Comparison of ENCODE assay signal across 9 mouse cellular contexts in genomic region chr2:93779081-93779896, GRCm38 (mm10). TPM values are rescaled to one million over a fixed set of nuclear protein-coding genes. Genes with fewer than 3 reads are reported as not detected.
DNase-seq lines count a peak whose midpoint lies in the region; ATAC-seq and TF ChIP-seq lines count a peak whose summit lies in the region.
"Had no signal": no experiment of that assay in that cellular context is flagged by ENCODE, and none has a peak within 500 bp of the region (broad histone marks: within the 10 kb centered on the region; RNA-seq: fewer than 3 reads in every experiment).

No protein-coding gene starts in this region.

- TF ChIP-seq EP300 in stomach, postnatal 0 days (optimal IDR thresholded peaks at IDR 0.05), result no peak

- TF ChIP-seq CTCF in stomach, postnatal 0 days (IDR thresholded peaks at IDR 0.05; ENCODE audit: low read depth), result no peak

- DNase-seq in hindbrain, embryonic 10.5 days (ENCODE audit: low spot score), result no peak
- DNase-seq in hindbrain, embryonic 11.5 days (ENCODE audit: low spot score), result no peak
- DNase-seq in stomach, postnatal 0 days (ENCODE audit: low spot score), result no peak
- DNase-seq in spleen, postnatal 36 days (ENCODE audit: low spot score in 2 of 2), result no peak
- DNase-seq in testis, postnatal 10 days (ENCODE audit: low spot score), result no peak

- H3K4me3 ChIP-seq in hindbrain, embryonic 10.5 days, result no peak overlapping the region
- H3K4me3 ChIP-seq in hindbrain, embryonic 11.5 days (ENCODE audit: low read depth, low read length), result no peak overlapping the region
- no peak overlapping the region for H3K4me3 ChIP-seq in stomach, embryonic 14.5 days (ENCODE audit: low read depth, low read length)
- H3K4me3 ChIP-seq in stomach, postnatal 0 days (ENCODE audit: low read depth, low read length), result no peak overlapping the region
- H3K4me3 ChIP-seq in intestine, embryonic 16.5 days (ENCODE audit: low read length), result no peak overlapping the region
- H3K4me3 ChIP-seq: neural tube, embryonic 13.5 days had no signal

- H3K9ac ChIP-seq in hindbrain, embryonic 11.5 days (ENCODE audit: low read depth, low read length), result no peak overlapping the region
- no peak overlapping the region for H3K9ac ChIP-seq in stomach, embryonic 14.5 days (replicated peaks; ENCODE audit: low read depth, low read length)
- H3K9ac ChIP-seq in stomach, postnatal 0 days (ENCODE audit: low read length), result no peak overlapping the region
- H3K9ac ChIP-seq in intestine, embryonic 16.5 days (ENCODE audit: low read depth, low read length), result no peak overlapping the region
- H3K9ac ChIP-seq: neural tube, embryonic 13.5 days had no signal

- H3K4me2 ChIP-seq in hindbrain, embryonic 11.5 days (replicated peaks; ENCODE audit: low read depth, low read length), result no peak overlapping the region
- H3K4me2 ChIP-seq in stomach, embryonic 14.5 days (replicated peaks; ENCODE audit: low read depth, low read length), result no peak overlapping the region
- H3K4me2 ChIP-seq in stomach, postnatal 0 days (replicated peaks; ENCODE audit: low read depth), result no peak overlapping the region
- peak overlapping the region; percentile 20 for H3K4me2 ChIP-seq in intestine, embryonic 16.5 days (ENCODE audit: low read depth, low read length)
- H3K4me2 ChIP-seq: neural tube, embryonic 13.5 days had no signal

- peaks cover 66% of the 10 kb centered on the region for H3K4me1 ChIP-seq in hindbrain, embryonic 10.5 days (replicated peaks)
- peaks cover 5% of the 10 kb centered on the region; the same call in 1 of the 2 replicates for H3K4me1 ChIP-seq in hindbrain, embryonic 11.5 days (replicated peaks; ENCODE audit: control insufficient read depth, insufficient read depth, low read length)
- H3K4me1 ChIP-seq in stomach, embryonic 14.5 days (ENCODE audit: control insufficient read depth, insufficient read depth, low read length), result peaks cover 13% of the 10 kb centered on the region
- no peaks in the 10 kb centered on the region for H3K4me1 ChIP-seq in stomach, postnatal 0 days (replicated peaks; ENCODE audit: control insufficient read depth, insufficient read depth)
- peaks cover 12% of the 10 kb centered on the region for H3K4me1 ChIP-seq in intestine, embryonic 16.5 days (ENCODE audit: control insufficient read depth, insufficient read depth, low read length)

- WGBS in hindbrain, embryonic 10.5 days, result 67% methylated on average over 16 of the region's 16 CpGs
- WGBS in hindbrain, embryonic 11.5 days, result 59% methylated on average over 16 of the region's 16 CpGs
- WGBS in stomach, embryonic 14.5 days, result 34% methylated on average over 16 of the region's 16 CpGs
- 56% methylated on average over 15 of the region's 16 CpGs for WGBS in stomach, postnatal 0 days
- WGBS in intestine, embryonic 16.5 days, result 42% methylated on average over 16 of the region's 16 CpGs

- ATAC-seq in hindbrain, embryonic 11.5 days (ENCODE audit: low FRiP score), result no peak
- ATAC-seq in stomach, embryonic 14.5 days (ENCODE audit: insufficient number of reproducible peaks, insufficient read depth, low FRiP score, low read depth), result no peak
- ATAC-seq in stomach, postnatal 0 days (ENCODE audit: low FRiP score, low TSS enrichment), result no peak
- ATAC-seq in intestine, embryonic 16.5 days, result peak; percentile 37; the same call in 1 of the 2 replicates

- H3K36me3 ChIP-seq in hindbrain, embryonic 10.5 days, result no peaks in the 10 kb centered on the region
- no peaks in the 10 kb centered on the region for H3K36me3 ChIP-seq in hindbrain, embryonic 11.5 days (ENCODE audit: control insufficient read depth, insufficient read depth, low read length)
- H3K36me3 ChIP-seq in stomach, embryonic 14.5 days (ENCODE audit: control insufficient read depth, insufficient read depth, low read length), result no peaks in the 10 kb centered on the region
- no peaks in the 10 kb centered on the region for H3K36me3 ChIP-seq in stomach, postnatal 0 days (ENCODE audit: control insufficient read depth, insufficient read depth, low read length)
- H3K36me3 ChIP-seq in intestine, embryonic 16.5 days (ENCODE audit: control insufficient read depth, insufficient read depth, low read length), result no peaks in the 10 kb centered on the region; the same call in 1 of the 2 replicates
- H3K36me3 ChIP-seq: neural tube, embryonic 13.5 days had no signal

- no peaks in the 10 kb centered on the region for H3K9me3 ChIP-seq in hindbrain, embryonic 10.5 days
- H3K9me3 ChIP-seq in hindbrain, embryonic 11.5 days (ENCODE audit: control insufficient read depth, low read length), result no peaks in the 10 kb centered on the region
- no peaks in the 10 kb centered on the region for H3K9me3 ChIP-seq in stomach, embryonic 14.5 days (ENCODE audit: control insufficient read depth, low read depth, low read length)
- no peaks in the 10 kb centered on the region for H3K9me3 ChIP-seq in stomach, postnatal 0 days (ENCODE audit: control insufficient read depth, low read length)
- no peaks in the 10 kb centered on the region for H3K9me3 ChIP-seq in intestine, embryonic 16.5 days (ENCODE audit: control insufficient read depth, low read length)
- H3K9me3 ChIP-seq: neural tube, embryonic 13.5 days had no signal

- no peaks in the 10 kb centered on the region for H3K27me3 ChIP-seq in hindbrain, embryonic 10.5 days (ENCODE audit: insufficient read depth, poor library complexity, severe bottlenecking)
- H3K27me3 ChIP-seq in hindbrain, embryonic 11.5 days (ENCODE audit: control insufficient read depth, insufficient read depth, low read length), result no peaks in the 10 kb centered on the region
- no peaks in the 10 kb centered on the region for H3K27me3 ChIP-seq in stomach, embryonic 14.5 days (ENCODE audit: control insufficient read depth, insufficient read depth, low read length)
- H3K27me3 ChIP-seq in stomach, postnatal 0 days (ENCODE audit: control insufficient read depth, insufficient read depth, low read length), result no peaks in the 10 kb centered on the region
- no peaks in the 10 kb centered on the region for H3K27me3 ChIP-seq in intestine, embryonic 16.5 days (replicated peaks; ENCODE audit: control insufficient read depth, insufficient read depth, low read length)
- H3K27me3 ChIP-seq: neural tube, embryonic 13.5 days had no signal

- peak overlapping the region; percentile 74 for H3K27ac ChIP-seq in hindbrain, embryonic 10.5 days
- no peak overlapping the region for H3K27ac ChIP-seq in hindbrain, embryonic 11.5 days (ENCODE audit: low read depth, low read length)
- peak overlapping the region; percentile 28; the same call in 1 of the 2 replicates for H3K27ac ChIP-seq in stomach, embryonic 14.5 days (ENCODE audit: low read length)
- H3K27ac ChIP-seq in stomach, postnatal 0 days (replicated peaks), result no peak overlapping the region
- 0 out of 2 replicates have a peak overlapping the region, but pooled peaks have one; percentile 4 for H3K27ac ChIP-seq in intestine, embryonic 16.5 days (ENCODE audit: low read length)
- H3K27ac ChIP-seq: macrophage; neural tube, embryonic 13.5 days had no signal

RNA-seq across cellular contexts. Expression of gene Ext2, which starts 43.1 kb away (rescaled TPM):
- 69.5 and 77.1 TPM in 2 replicates for polyA plus RNA-seq in hindbrain, embryonic 10.5 days (2016; fragmentation: Nextera tagmentation; extraction: Ambion mirVana)
- 54.4 and 68.6 TPM in 2 replicates for polyA plus RNA-seq in hindbrain, embryonic 11.5 days (2014; fragmentation: Nextera tagmentation; extraction: Ambion mirVana)
- 110 and 113 TPM in 2 replicates for polyA plus RNA-seq in stomach, embryonic 14.5 days (2014; fragmentation: Nextera tagmentation; extraction: Ambion mirVana)
- polyA plus RNA-seq in stomach, postnatal 0 days (2015; fragmentation: Nextera tagmentation; extraction: Ambion mirVana), result 51.0 and 51.2 TPM in 2 replicates
- polyA plus RNA-seq in intestine, embryonic 16.5 days (2015; fragmentation: Nextera tagmentation; extraction: Ambion mirVana), result 81.5 and 87.3 TPM in 2 replicates

Comparison
In these comparisons a context has a peak if more than half of its experiments do, and no peak if none do; other contexts are left out.
1. H3K27ac ChIP-seq: peak in hindbrain, embryonic 10.5 days (single experiment), stomach, embryonic 14.5 days (single experiment) and intestine, embryonic 16.5 days (single experiment); none in hindbrain, embryonic 11.5 days (single experiment) and stomach, postnatal 0 days (single experiment).